Comparison of ENCODE assay signal across 9 mouse cellular contexts in genomic region chr16:42339512-42339911, GRCm38 (mm10). TPM values are rescaled to one million over a fixed set of nuclear protein-coding genes. Genes with fewer than 3 reads are reported as not detected.
A peak's percentile ranks its signal among the peaks of the same experiment; 100 is the strongest.
DNase-seq lines count a peak whose midpoint lies in the region; ATAC-seq and TF ChIP-seq lines count a peak whose summit lies in the region.
"Had no signal": no experiment of that assay in that cellular context is flagged by ENCODE, and none has a peak within 500 bp of the region (broad histone marks: within the 10 kb centered on the region; RNA-seq: fewer than 3 reads in every experiment).

No protein-coding gene starts in this region.

- no peak; the same call in 1 of the 2 replicates for ATAC-seq in embryonic facial prominence, embryonic 15.5 days (ENCODE audit: insufficient number of reproducible peaks, low FRiP score, low TSS enrichment, low read depth)
- no peak for ATAC-seq in limb, embryonic 14.5 days (ENCODE audit: low FRiP score, low read depth)

- 0% methylated on average over 10 of the region's 10 CpGs for WGBS in embryonic facial prominence, embryonic 15.5 days
- 0% methylated on average over 10 of the region's 10 CpGs for WGBS in limb, embryonic 14.5 days
- WGBS in thymus, adult 2 months, result 6% methylated on average over 10 of the region's 10 CpGs

- H3K9me3 ChIP-seq in ES-Bruce4 (replicated peaks; ENCODE audit: control insufficient read depth, insufficient read depth, low read length, poor library complexity, severe bottlenecking), result no peaks in the 10 kb centered on the region
- no peaks in the 10 kb centered on the region for H3K9me3 ChIP-seq in embryonic facial prominence, embryonic 15.5 days (replicated peaks)
- no peaks in the 10 kb centered on the region for H3K9me3 ChIP-seq in limb, embryonic 14.5 days (ENCODE audit: control insufficient read depth, low read length)

- H3K9ac ChIP-seq in ES-Bruce4 (ENCODE audit: low read depth, poor library complexity, severe bottlenecking), result peak overlapping the region; percentile 48; the same call in 1 of the 2 replicates
- peak overlapping the region; percentile 7; the same call in 1 of the 2 replicates for H3K9ac ChIP-seq in embryonic facial prominence, embryonic 15.5 days
- H3K9ac ChIP-seq in limb, embryonic 14.5 days (ENCODE audit: low read depth, low read length, severe bottlenecking), result no peak overlapping the region

- H3K36me3 ChIP-seq in ES-Bruce4 (ENCODE audit: control insufficient read depth, insufficient read depth, low read length, poor library complexity, severe bottlenecking), result no peaks in the 10 kb centered on the region
- H3K36me3 ChIP-seq in embryonic facial prominence, embryonic 15.5 days, result no peaks in the 10 kb centered on the region
- no peaks in the 10 kb centered on the region for H3K36me3 ChIP-seq in limb, embryonic 14.5 days (ENCODE audit: control insufficient read depth, insufficient read depth, low read length)
- no peaks in the 10 kb centered on the region for H3K36me3 ChIP-seq in thymus, adult 2 months (ENCODE audit: control insufficient read depth, insufficient read depth, low read length)

- H3K4me2 ChIP-seq in embryonic facial prominence, embryonic 15.5 days (replicated peaks), result peak overlapping the region; percentile 58
- peak overlapping the region; percentile 66 for H3K4me2 ChIP-seq in limb, embryonic 14.5 days (replicated peaks; ENCODE audit: low read depth, low read length, severe bottlenecking)

- TF ChIP-seq POLR2A in ES-Bruce4 (IDR thresholded peaks at IDR 0.05; ENCODE audit: insufficient read depth, low read length), result no peak
- TF ChIP-seq POLR2A in limb, embryonic 14.5 days (IDR thresholded peaks at IDR 0.05; ENCODE audit: borderline replicate concordance, extremely low read depth, insufficient read depth, insufficient read length), result no peak
- no peak for TF ChIP-seq POLR2A in thymus, adult 2 months (IDR thresholded peaks at IDR 0.05; ENCODE audit: control insufficient read depth, extremely low read depth, insufficient read depth, low read length, poor library complexity)

- H3K27me3 ChIP-seq in ES-Bruce4 (ENCODE audit: control insufficient read depth, insufficient read depth, low read length, poor library complexity, severe bottlenecking), result no peaks in the 10 kb centered on the region
- H3K27me3 ChIP-seq in embryonic facial prominence, embryonic 15.5 days, result no peaks in the 10 kb centered on the region
- H3K27me3 ChIP-seq in limb, embryonic 14.5 days (ENCODE audit: control insufficient read depth, insufficient read depth, low read length), result no peaks in the 10 kb centered on the region
- H3K27me3 ChIP-seq in thymus, adult 2 months (ENCODE audit: control insufficient read depth, insufficient read depth, low read length), result no peaks in the 10 kb centered on the region

- TF ChIP-seq EP300 in ES-Bruce4 (IDR thresholded peaks at IDR 0.05; ENCODE audit: insufficient read depth, low read depth, low read length), result no peak

- H3K4me1 ChIP-seq in ES-Bruce4 (ENCODE audit: control insufficient read depth, insufficient read depth, low read length), result peaks cover 3% of the 10 kb centered on the region
- H3K4me1 ChIP-seq in embryonic facial prominence, embryonic 15.5 days, result peaks cover 38% of the 10 kb centered on the region
- H3K4me1 ChIP-seq in limb, embryonic 14.5 days (ENCODE audit: control insufficient read depth, insufficient read depth, low read length), result peaks cover 13% of the 10 kb centered on the region
- no peaks in the 10 kb centered on the region for H3K4me1 ChIP-seq in thymus, adult 2 months (replicated peaks; ENCODE audit: control insufficient read depth, insufficient read depth, low read length)

- TF ChIP-seq CTCF in ES-Bruce4 (IDR thresholded peaks at IDR 0.05; ENCODE audit: low read depth, low read length), result no peak
- TF ChIP-seq CTCF in thymus, adult 2 months (IDR thresholded peaks at IDR 0.05; ENCODE audit: borderline replicate concordance, control insufficient read depth, extremely low read depth, insufficient read depth, low read length, poor library complexity), result no peak

- DNase-seq in embryo, embryonic 10 days (ENCODE audit: low spot score), result peak; percentile 65
- DNase-seq in embryo, embryonic 9.5 days (ENCODE audit: extremely low spot score), result no peak
- no peak for DNase-seq in limb, embryonic 14.5 days (ENCODE audit: low spot score)
- peak; percentile 49 for DNase-seq in right cerebral cortex, postnatal 4 days
- no peak for DNase-seq in adrenal gland, postnatal 4 days (ENCODE audit: low spot score in 2 of 2)
- no peak for DNase-seq in thymus, adult 2 months

- H3K27ac ChIP-seq in ES-Bruce4 (ENCODE audit: insufficient read depth, low read length), result no peak overlapping the region
- peak overlapping the region; percentile 44; the same call in 1 of the 2 replicates for H3K27ac ChIP-seq in embryonic facial prominence, embryonic 15.5 days (replicated peaks)
- H3K27ac ChIP-seq in limb, embryonic 14.5 days (replicated peaks; ENCODE audit: low read depth, low read length), result no peak overlapping the region
- H3K27ac ChIP-seq in thymus, adult 2 months (ENCODE audit: control insufficient read depth, insufficient read depth, low read length), result no peak overlapping the region

- peak overlapping the region; percentile 31 for H3K4me3 ChIP-seq in ES-Bruce4 (ENCODE audit: low read depth, low read length)
- peak overlapping the region; percentile 45 for H3K4me3 ChIP-seq in embryonic facial prominence, embryonic 15.5 days (replicated peaks)
- peak overlapping the region; percentile 32 for H3K4me3 ChIP-seq in limb, embryonic 14.5 days (replicated peaks; ENCODE audit: low read length)
- no peak overlapping the region for H3K4me3 ChIP-seq in thymus, adult 2 months (ENCODE audit: control insufficient read depth, insufficient read depth, low read length)

RNA-seq across cellular contexts. Expression of gene Gap43, which starts 0.9 kb away (rescaled TPM):
- polyA plus RNA-seq in ES-Bruce4 (2011; ENCODE audit: insufficient read depth, insufficient read length, low read depth, missing spikeins), result 9.9 and 11.2 TPM in 2 replicates
- 111 and 116 TPM in 2 replicates for polyA plus RNA-seq in embryonic facial prominence, embryonic 15.5 days (2015; fragmentation: Nextera tagmentation; extraction: Ambion mirVana)
- 28.8 and 48.0 TPM in 2 replicates for polyA plus RNA-seq in limb, embryonic 14.5 days (2012; rRNA removed)
- polyA plus RNA-seq in limb, embryonic 14.5 days (2014; fragmentation: Nextera tagmentation; extraction: Ambion mirVana), result 51.1 and 57.0 TPM in 2 replicates
- 10 to 100 TPM; 37.6 to 69.0 TPM for total RNA-seq in adrenal gland, postnatal 4 days (2021)
- not detected in 2 replicates for polyA plus RNA-seq in thymus, adult 2 months (2012; rRNA removed)
- total RNA-seq: common myeloid progenitor, adult 5-6 weeks had no signal

Comparison
In these comparisons a context has a peak if more than half of its experiments do, and no peak if none do; other contexts are left out.
1. DNase-seq: peak in embryo, embryonic 10 days (single experiment) and right cerebral cortex, postnatal 4 days (single experiment); none in embryo, embryonic 9.5 days (single experiment), limb, embryonic 14.5 days (single experiment), adrenal gland, postnatal 4 days (0 of 2) and thymus, adult 2 months (single experiment).
2. RNA of gene Gap43, which starts 0.9 kb away (polyA plus RNA-seq): 111 to 116 TPM in embryonic facial prominence, embryonic 15.5 days, 28.8 to 57.0 TPM in limb, embryonic 14.5 days and 9.9 to 11.2 TPM in ES-Bruce4; not detected in thymus, adult 2 months; every median in the first group is over 10 times any median in the second.